Comparison of ENCODE assay signal across 7 mouse cellular contexts in the genomic region with DNA sequence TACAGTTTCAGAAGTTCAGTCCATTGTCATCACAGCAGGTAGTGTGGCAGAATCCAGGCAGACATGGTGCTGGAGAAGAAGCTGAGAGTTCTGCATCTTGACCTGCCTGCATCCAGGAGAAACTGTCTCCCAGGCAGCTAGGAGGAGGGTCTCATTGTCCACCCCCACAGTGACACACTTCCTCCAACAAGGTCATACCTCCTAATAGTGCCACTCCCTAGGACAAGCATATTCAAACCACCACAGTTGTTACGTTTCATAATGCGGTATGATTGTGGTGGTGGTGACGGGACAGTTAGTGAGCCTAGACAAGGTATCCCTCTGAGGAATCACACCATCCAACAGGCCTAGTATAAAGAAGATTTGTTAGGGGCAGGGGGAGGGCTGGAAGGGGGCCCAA. TPM values are rescaled to one million over a fixed set of nuclear protein-coding genes. Genes with fewer than 3 reads are reported as not detected.
DNase-seq lines count a peak whose midpoint lies in the region; ATAC-seq and TF ChIP-seq lines count a peak whose summit lies in the region.
"Not testable (repeated sequence)": the region's sequence is repeated elsewhere in the genome, so short reads cannot be mapped to it uniquely, and the experiment has no call there.

A gene (plus strand): TSS at position 301 of the 400 bp plus-strand sequence.

- not testable (repeated sequence) for H3K4me1 ChIP-seq in forebrain, embryonic 10.5 days; hindbrain, embryonic 12.5 days; liver, adult 2 months (ENCODE audit: control insufficient read depth, insufficient read depth, low read length); midbrain, embryonic 14.5 days (ENCODE audit: control insufficient read depth, insufficient read depth, low read length)

- H3K36me3 ChIP-seq in forebrain, embryonic 10.5 days (replicated peaks); hindbrain, embryonic 12.5 days; liver, adult 2 months (ENCODE audit: control insufficient read depth, insufficient read depth, low read length); midbrain, embryonic 14.5 days (ENCODE audit: control insufficient read depth, insufficient read depth, low read length): not testable (repeated sequence)

- not testable (repeated sequence) for H3K9ac ChIP-seq in hindbrain, embryonic 12.5 days; liver, adult 2 months (ENCODE audit: low read depth, low read length); midbrain, embryonic 14.5 days (replicated peaks; ENCODE audit: low read length)

- not testable (repeated sequence) for DNase-seq in adrenal gland, postnatal 25 days; forebrain, embryonic 10.5 days (ENCODE audit: extremely low spot score, low spot score); heart, adult 18-20 months; layer of hippocampus, adult 8-10 months (ENCODE audit: low spot score in 2 of 2); liver, adult 2 months (ENCODE audit: extremely low read depth, low read depth, low spot score); midbrain, embryonic 14.5 days

- WGBS in forebrain, embryonic 10.5 days = 96% methylated on average over 3 of the region's 3 CpGs
- whole genome bisulfite sequencing in hindbrain, embryonic 12.5 days = 88% methylated on average over 3 of the region's 3 CpGs
- 99% methylated on average over 3 of the region's 3 CpGs for WGBS in liver, adult 2 months
- WGBS in midbrain, embryonic 14.5 days = 89% methylated on average over 3 of the region's 3 CpGs

- not testable (repeated sequence) for H3K4me2 ChIP-seq in hindbrain, embryonic 12.5 days (replicated peaks); midbrain, embryonic 14.5 days (ENCODE audit: low read length)

- H3K27me3 ChIP-seq in forebrain, embryonic 10.5 days (ENCODE audit: poor library complexity, severe bottlenecking); hindbrain, embryonic 12.5 days; liver, adult 2 months (ENCODE audit: control insufficient read depth, insufficient read depth, low read length); midbrain, embryonic 14.5 days (ENCODE audit: control insufficient read depth, insufficient read depth, low read length): not testable (repeated sequence)

- not testable (repeated sequence) for H3K4me3 ChIP-seq in forebrain, embryonic 10.5 days; hindbrain, embryonic 12.5 days; liver, adult 2 months (ENCODE audit: insufficient read depth, low read depth, low read length); midbrain, embryonic 14.5 days (replicated peaks; ENCODE audit: low read depth, low read length)

- TF ChIP-seq CTCF in liver, adult 2 months (IDR thresholded peaks at IDR 0.05; ENCODE audit: low read depth, low read length) = not testable (repeated sequence)

- not testable (repeated sequence) for TF ChIP-seq POLR2A in liver, adult 2 months (IDR thresholded peaks at IDR 0.05; ENCODE audit: extremely low read depth, insufficient read depth, low read length)

- H3K9me3 ChIP-seq in forebrain, embryonic 10.5 days; hindbrain, embryonic 12.5 days (replicated peaks); midbrain, embryonic 14.5 days (ENCODE audit: control insufficient read depth, low read length): not testable (repeated sequence)

- H3K79me2 ChIP-seq in liver, adult 2 months (ENCODE audit: control insufficient read depth, insufficient read depth, low read length) = not testable (repeated sequence)

- not testable (repeated sequence) for ATAC-seq in hindbrain, embryonic 12.5 days (ENCODE audit: low FRiP score); midbrain, embryonic 14.5 days (ENCODE audit: low FRiP score, low TSS enrichment)

- not testable (repeated sequence) for H3K27ac ChIP-seq in forebrain, embryonic 10.5 days; hindbrain, embryonic 12.5 days; liver, adult 2 months (replicated peaks; ENCODE audit: insufficient read depth, low read depth, low read length); midbrain, embryonic 14.5 days (replicated peaks; ENCODE audit: low read depth, low read length)

RNA-seq across cellular contexts. Expression of the gene that starts here (rescaled TPM):
- total RNA-seq in adrenal gland, postnatal 25 days (2021) = 21.1 and 31.8 TPM in 2 replicates
- 51.1 and 53.7 TPM in 2 replicates for polyA plus RNA-seq in forebrain, embryonic 10.5 days (2016; fragmentation: Nextera tagmentation; extraction: Ambion mirVana)
- total RNA-seq in heart, adult 18-20 months (2021) = 10 to 100 TPM; 24.4 to 32.2 TPM
- 41.8 and 42.5 TPM in 2 replicates for polyA plus RNA-seq in hindbrain, embryonic 12.5 days (2016; fragmentation: Nextera tagmentation; extraction: Ambion mirVana)
- 10 to 100 TPM; 22.0 to 29.6 (median 23.7) TPM for total RNA-seq in layer of hippocampus, adult 8-10 months (2022)
- total RNA-seq in liver, adult 2 months (2014; rRNA removed) = 42.9 and 74.3 TPM in 2 replicates
- 14.3 and 14.4 TPM in 2 replicates for polyA plus RNA-seq in liver, adult 2 months (2012; rRNA removed)
- polyA plus RNA-seq in midbrain, embryonic 14.5 days (2014; fragmentation: Nextera tagmentation; extraction: Ambion mirVana) = 28.3 and 34.4 TPM in 2 replicates
